Mouse (Mus musculus): ENCODE data around the gene Dusp8.
"Not testable (repeated sequence)": the region's sequence is repeated elsewhere in the genome, so short reads cannot be mapped to it uniquely, and the experiment has no call there.

The Dusp8 gene

GRCm38 (mm10) chr7:142095183-142095931 lies at the start of gene Dusp8:
TSS of gene Dusp8 (minus strand) at chr7:142095843.
- DNase-seq = peak; percentile 85

DNA sequence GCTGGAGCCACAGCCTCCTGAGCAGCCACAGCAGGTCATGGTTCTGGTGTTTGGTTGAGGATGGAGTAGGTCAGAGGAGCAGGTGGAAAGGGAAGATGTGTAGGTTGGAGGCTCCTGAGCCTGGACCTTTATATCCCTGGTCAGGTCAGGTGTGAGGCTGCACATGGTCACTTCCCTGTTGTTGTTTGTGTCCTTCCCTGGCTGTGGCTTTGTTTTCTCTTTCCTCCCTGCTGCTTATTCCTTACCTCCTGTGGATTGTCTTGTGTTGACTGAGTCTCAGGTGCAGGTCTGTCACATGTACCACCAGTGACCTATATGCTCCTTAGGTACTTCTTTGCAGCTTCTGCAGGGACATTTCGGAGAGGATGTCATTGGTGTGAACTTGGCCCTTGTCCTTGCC lies 48.9 kb upstream of the Dusp8 start, which contains the start of gene Gm45337:
Gm45337 (minus strand) TSS at position 101 of the 400 bp plus-strand sequence.
- DNase-seq = no peak

DNA sequence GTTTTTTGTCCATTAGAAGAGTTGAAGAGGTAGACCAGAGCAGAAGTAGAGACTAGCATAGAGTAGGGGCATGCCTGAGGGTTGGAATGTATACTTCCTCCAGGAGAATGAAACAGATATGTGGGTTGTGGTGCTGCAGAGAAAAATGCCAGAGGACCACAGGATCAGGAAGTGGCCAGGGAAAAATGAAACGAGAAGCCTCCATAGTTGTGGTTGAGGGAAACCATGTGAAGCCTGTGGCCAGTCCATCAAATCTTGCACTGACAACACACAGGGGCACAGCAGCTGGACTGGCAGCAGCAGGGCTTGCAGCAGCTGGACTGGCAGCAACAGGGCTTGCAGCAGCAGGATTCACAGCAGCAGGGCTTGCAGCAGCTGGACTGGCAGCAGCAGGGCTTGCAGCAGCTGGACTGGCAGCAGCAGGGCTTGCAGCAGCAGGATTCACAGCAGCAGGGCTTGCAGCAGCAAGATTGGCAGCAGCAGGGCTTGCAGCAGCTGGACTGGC lies 47.9 kb upstream of the Dusp8 start:
- DNase-seq = not testable (repeated sequence)

DNA sequence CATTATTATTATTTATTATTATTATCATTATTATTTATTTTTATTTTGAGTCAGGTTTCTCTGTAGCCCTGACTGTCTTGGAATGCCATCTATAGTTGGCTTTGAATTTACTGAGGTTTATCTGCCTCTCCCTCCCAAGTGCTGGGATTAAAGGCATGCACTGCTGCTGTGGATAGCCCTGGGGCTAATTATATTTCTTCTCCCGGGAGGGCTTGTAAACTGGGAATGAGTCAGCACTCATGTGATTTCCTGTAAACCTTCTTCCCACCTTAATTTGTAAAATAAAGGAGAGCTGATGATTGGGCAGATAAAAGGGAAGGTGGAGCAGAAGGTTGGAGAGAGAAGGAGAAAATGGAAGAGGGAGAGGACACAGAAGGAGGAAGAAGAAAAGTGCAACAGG lies 45.1 kb upstream of the Dusp8 start:
- DNase-seq = no peak

DNA sequence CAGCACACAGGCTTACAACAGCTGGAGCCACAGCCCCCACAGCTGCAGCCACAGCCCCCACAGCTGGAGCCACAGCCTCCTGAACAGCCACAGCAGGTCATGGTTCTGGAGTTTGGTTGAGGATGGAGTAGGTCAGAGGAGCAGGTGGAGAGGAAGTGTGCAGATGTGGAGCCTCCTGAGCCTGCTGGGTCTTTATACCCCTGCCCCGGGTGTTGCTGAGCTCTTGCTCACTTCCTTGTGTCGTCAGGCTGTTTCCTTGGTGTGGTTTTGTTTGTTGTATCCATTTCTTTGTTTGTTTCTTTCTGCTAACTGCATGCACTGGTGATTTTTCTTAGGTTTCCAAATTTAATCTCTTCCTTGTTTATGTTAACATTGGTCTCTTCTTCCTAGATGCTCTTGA lies 40.3 kb upstream of the Dusp8 start, which contains the start of gene Gm39115:
Gm39115 (minus strand) TSS at position 101 of the 400 bp plus-strand sequence.
- not testable (repeated sequence) for DNase-seq

GRCm38 (mm10) chr7:142134206-142134995 lies 38.8 kb upstream of the Dusp8 start:
- DNase-seq = no peak

GRCm38 (mm10) chr7:142128843-142129242 lies 33.2 kb upstream of the Dusp8 start:
- no peak for DNase-seq

DNA sequence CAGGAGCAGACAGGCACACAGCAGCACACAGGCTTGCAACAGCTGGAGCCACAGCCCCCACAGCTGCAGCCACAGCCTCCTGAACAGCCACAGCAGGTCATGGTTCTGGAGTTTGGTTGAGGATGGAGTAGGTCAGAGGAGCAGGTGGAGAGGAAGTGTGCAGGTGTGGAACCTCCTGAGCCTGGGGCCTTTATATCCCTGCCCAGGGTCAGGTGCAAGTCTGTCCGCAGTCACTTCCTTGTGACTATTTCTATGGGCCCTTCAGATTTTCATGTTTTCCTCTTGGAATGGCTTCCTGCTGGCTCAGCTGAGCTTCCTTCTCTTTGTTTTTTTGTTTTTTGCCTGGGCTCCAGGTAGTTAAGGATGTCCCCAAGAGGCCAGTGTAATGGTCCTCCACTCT lies 25.0 kb upstream of the Dusp8 start, which contains the start of gene Gm45618:
Gm45618 (minus strand) TSS at position 101 of the 400 bp plus-strand sequence.
- DNase-seq = not testable (repeated sequence)

- no peak for DNase-seq
These were observed 24.0 kb upstream of the Dusp8 start for GRCm38 (mm10) chr7:142119632-142120031.

GRCm38 (mm10) chr7:142104747-142105146 lies 9.1 kb upstream of the Dusp8 start:
- no peak for DNase-seq

GRCm38 (mm10) chr7:142097776-142098175 lies 2.1 kb upstream of the Dusp8 start:
- DNase-seq = peak; percentile 68 to 69

GRCm38 (mm10) chr7:142096701-142097100 lies 1.1 kb upstream of the Dusp8 start:
- no peak for DNase-seq

GRCm38 (mm10) chr7:142094301-142095143 lies 1.1 kb downstream of the Dusp8 start:
- DNase-seq = peak; percentile 8 to 23

DNA sequence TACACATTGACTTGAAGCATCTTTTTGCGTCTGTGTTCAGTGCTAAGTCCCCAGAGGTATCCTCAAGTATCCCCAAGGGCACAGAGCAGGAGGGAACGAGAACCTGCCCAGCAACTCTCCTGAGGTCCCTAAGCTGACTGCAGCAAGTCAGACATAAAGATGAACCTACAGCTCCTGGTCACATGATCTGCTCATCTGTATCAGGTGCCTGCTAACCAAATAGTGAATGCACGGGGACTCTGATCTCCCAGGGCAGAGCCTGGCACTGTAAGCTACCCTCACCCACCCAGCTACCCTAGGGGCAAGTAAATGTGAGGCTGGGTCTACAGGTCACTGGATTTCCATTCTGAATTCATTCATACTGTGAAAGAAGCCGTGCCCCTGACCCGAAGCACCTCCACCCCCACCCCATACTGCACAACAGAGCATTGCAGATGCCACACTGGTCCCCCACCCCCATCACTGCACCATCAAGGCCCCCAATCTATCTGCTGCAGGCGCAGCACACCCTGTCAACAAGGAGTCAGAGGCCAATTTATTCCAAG lies 1.9 kb downstream of the Dusp8 start:
- DNase-seq = no peak

GRCm38 (mm10) chr7:142092991-142093390 lies 2.7 kb downstream of the Dusp8 start:
- no peak for DNase-seq

DNA sequence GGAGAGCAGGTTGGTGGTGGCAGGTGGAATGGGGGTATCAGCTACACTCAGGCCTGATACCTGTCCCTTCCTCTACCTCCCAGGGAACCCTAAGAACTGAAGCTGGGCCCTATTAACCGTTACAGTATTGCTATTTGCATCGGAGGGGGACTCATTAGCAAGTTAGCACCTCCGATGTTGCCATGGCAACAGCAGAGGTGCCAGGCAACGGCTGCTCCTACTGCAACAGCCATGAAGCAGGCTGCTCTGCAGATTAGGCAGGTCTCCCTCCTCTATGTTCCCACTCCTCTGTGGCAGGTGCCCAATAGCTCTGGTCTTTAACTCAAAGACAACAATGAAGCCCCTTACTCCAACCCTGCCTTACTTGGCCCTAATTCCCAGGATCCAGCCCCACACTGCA lies 3.8 kb downstream of the Dusp8 start:
- no peak for DNase-seq

DNA sequence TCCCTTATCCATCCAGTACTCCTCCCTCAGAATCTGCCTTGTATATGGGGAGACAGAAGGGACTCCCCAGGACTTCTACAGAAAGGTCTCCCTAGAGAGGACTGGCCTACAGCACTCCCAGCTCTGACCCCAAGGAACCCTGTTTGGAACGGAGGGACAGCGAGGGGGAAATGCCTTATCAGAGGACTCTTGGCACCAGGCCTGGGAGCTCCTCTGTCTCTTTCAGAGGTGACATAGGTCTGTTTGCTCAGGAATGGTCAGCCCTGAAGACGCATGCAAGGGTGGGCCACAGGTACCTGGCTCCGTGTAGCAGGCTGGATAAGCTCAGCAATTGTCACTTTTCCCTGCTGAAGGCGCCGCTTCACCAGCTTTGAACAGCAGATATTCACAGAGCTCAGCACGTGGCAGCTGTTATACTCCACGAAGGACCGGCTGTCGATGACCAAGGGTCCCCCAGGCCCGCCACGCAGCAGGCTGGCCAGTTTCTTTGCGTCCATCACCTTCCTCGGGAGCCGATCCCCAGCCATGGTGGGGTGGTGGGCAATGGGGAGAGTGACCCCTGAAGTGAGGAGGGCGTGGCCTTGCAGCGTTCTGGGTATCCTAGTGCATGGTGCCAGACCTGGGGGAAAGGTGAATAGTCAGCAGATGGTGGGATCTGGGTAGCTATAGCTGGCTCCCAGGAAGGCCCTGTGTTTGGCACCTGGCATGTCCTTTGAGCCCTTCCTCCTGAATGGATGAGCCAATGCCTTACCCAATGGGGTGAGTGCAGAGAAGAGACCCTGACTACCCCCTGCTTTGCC lies 5.8 kb downstream of the Dusp8 start:
- no peak for DNase-seq

GRCm38 (mm10) chr7:142088886-142089285 lies 6.8 kb downstream of the Dusp8 start:
- DNase-seq = no peak

- DNase-seq = no peak
These were observed 8.5 kb downstream of the Dusp8 start for GRCm38 (mm10) chr7:142087069-142087652.

GRCm38 (mm10) chr7:142086159-142086905 lies 9.3 kb downstream of the Dusp8 start:
- no peak for DNase-seq
